Mouse (Mus musculus): ENCODE measurements around the gene Atp5mpl. TPM values are rescaled to one million over a fixed set of nuclear protein-coding genes. Genes with fewer than 3 reads are reported as not detected.

Atp5mpl gene
- polyA plus RNA-seq, 1 experiment from 2014 or later = 694 TPM

GRCm38 (mm10) chr12:111923117-111923516 is 43.7 kb downstream of the Atp5mpl start:
- H3K27me3 ChIP-seq (ENCODE audit: insufficient read depth, low read length) = 0 out of 2 replicates have a peak, but pooled peaks cover 5% of the 10 kb centered on the region
- ATAC-seq (peak; percentile 85), DNase-seq (no peak)
- no peaks in the 10 kb centered on the region for H3K4me1 ChIP-seq (ENCODE audit: insufficient read depth)
- H3K4me3 ChIP-seq (ENCODE audit: low read depth, low read length) = no peak overlapping the region
- no peaks in the 10 kb centered on the region for H3K9me3 ChIP-seq (ENCODE audit: low read length)
- no peak overlapping the region for H3K9ac ChIP-seq (replicated peaks)
- 65% methylated on average over 6 of the region's 6 CpGs for WGBS (ENCODE audit: insufficient replicate concordance)
- H3K27ac ChIP-seq (ENCODE audit: low read depth) = no peak overlapping the region
- no peaks in the 10 kb centered on the region for H3K36me3 ChIP-seq (replicated peaks; ENCODE audit: insufficient read depth, low read length)
- no peak overlapping the region for H3K4me2 ChIP-seq (ENCODE audit: low read depth, low read length)
- TF ChIP-seq EP300 (IDR thresholded peaks at IDR 0.05; ENCODE audit: low read depth) = peak; percentile 66; the same call in 1 of the 2 replicates
- no peak for TF ChIP-seq CTCF (IDR thresholded peaks at IDR 0.05; ENCODE audit: low read depth)

DNA sequence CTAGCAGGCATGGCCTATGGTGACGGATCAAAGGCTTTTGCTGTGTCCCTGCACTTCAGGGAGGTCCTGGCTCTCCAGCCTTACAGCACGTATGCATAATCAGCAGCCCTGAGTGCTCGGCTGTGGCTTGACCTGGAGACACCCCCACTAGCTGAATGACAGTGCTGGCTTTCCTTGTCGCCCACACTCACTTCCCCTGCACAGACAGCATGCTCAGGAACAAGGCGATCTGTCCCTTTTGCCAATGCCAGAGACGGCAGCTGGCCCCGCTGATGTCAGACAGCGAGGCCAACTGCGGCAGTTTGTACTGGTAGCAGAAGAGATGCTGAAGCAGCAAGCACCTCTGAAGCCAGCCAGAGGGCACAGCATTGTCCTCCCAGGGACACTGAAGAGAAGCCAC is 46.7 kb downstream of the Atp5mpl start:
- DNase-seq (no peak), ATAC-seq (peak; percentile 31)
- H3K9me3 ChIP-seq (ENCODE audit: low read length) = no peaks in the 10 kb centered on the region
- no peak overlapping the region for H3K4me2 ChIP-seq (ENCODE audit: low read depth, low read length)
- H3K4me3 ChIP-seq (ENCODE audit: low read depth, low read length) = no peak overlapping the region
- H3K27ac ChIP-seq (ENCODE audit: low read depth) = no peak overlapping the region
- 30% methylated on average over 9 of the region's 9 CpGs for WGBS (ENCODE audit: insufficient replicate concordance)
- no peaks in the 10 kb centered on the region for H3K4me1 ChIP-seq (ENCODE audit: insufficient read depth)
- TF ChIP-seq CTCF (IDR thresholded peaks at IDR 0.05; ENCODE audit: low read depth) (no peak), EP300 (IDR thresholded peaks at IDR 0.05; ENCODE audit: low read depth) (no peak)
- no peak overlapping the region for H3K9ac ChIP-seq (replicated peaks)
- no peaks in the 10 kb centered on the region for H3K36me3 ChIP-seq (replicated peaks; ENCODE audit: insufficient read depth, low read length)
- 0 out of 2 replicates have a peak, but pooled peaks cover 5% of the 10 kb centered on the region for H3K27me3 ChIP-seq (ENCODE audit: insufficient read depth, low read length)

DNA sequence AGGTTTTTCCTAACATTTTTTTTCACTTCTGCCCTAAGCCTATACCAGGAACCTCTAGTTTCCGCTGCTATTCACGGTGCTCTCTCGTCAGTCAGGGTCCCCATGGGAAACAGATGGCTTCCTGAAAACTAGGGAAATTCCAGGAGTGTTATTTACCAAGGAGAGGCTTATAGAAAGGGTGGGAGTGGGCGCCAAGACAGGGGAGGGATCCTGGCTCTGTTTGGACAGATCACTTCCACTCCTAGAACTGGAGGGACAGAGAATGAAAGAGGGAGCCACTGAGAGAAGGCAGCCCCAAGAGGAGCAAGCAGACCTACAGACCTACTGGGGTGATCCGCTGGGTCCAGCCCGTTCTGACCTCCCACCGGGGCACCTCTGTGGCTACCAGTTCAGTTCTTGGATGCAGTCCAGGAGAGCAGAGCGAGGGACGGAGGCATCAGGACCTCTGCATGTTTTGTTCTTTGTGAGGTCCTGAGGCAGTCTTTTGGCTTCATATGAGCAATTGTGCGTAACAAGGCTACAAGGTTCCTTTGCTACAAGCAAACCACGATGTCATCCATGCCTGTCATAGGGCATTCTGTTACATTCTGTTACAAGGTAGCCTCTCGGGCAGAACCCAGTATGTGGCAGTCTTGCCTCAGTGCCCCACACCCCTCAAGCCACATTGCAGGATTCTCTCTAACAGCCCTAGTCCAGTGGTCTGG is 50.1 kb downstream of the Atp5mpl start:
- Histone ChIP-seq H3K4me1 (ENCODE audit: insufficient read depth) (no peaks in the 10 kb centered on the region), H3K27ac (ENCODE audit: low read depth) (no peak overlapping the region), H3K27me3 (ENCODE audit: insufficient read depth, low read length) (0 out of 2 replicates have a peak, but pooled peaks cover 5% of the 10 kb centered on the region), H3K9ac (replicated peaks) (no peak overlapping the region), H3K36me3 (replicated peaks; ENCODE audit: insufficient read depth, low read length) (no peaks in the 10 kb centered on the region), H3K4me3 (ENCODE audit: low read depth, low read length) (no peak overlapping the region), H3K9me3 (ENCODE audit: low read length) (no peaks in the 10 kb centered on the region), H3K4me2 (ENCODE audit: low read depth, low read length) (no peak overlapping the region)
- no peak for ATAC-seq
- 49% methylated on average over 12 of the region's 12 CpGs for WGBS (ENCODE audit: insufficient replicate concordance)
- DNase-seq = no peak
- no peak for TF ChIP-seq CTCF (IDR thresholded peaks at IDR 0.05; ENCODE audit: low read depth)
- TF ChIP-seq EP300 (IDR thresholded peaks at IDR 0.05; ENCODE audit: low read depth) = no peak

DNA sequence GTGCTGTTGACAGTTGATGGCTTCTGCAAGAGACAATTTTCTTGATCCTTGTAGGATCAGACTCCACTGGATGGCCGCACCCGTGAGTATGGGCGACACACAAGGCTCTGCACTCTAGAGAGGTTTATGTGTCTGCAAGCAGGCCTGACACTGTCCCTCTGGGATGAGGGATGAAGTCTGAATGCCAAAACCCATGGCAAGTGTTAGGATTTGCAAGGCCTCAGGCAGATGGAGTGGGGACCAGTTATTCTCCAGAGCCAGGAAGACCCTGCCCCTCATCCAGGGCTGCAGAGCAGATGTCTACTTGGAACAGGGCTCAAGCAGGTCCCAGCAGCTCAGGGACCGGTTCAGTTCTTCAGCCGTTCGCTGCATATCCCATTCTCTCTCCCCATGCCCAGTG is 51.0 kb downstream of the Atp5mpl start:
- no peaks in the 10 kb centered on the region for H3K9me3 ChIP-seq (ENCODE audit: low read length)
- H3K4me1 ChIP-seq (ENCODE audit: insufficient read depth) = no peaks in the 10 kb centered on the region
- 0 out of 2 replicates have a peak, but pooled peaks cover 5% of the 10 kb centered on the region for H3K27me3 ChIP-seq (ENCODE audit: insufficient read depth, low read length)
- H3K9ac ChIP-seq (replicated peaks) = no peak overlapping the region
- no peak for TF ChIP-seq EP300 (IDR thresholded peaks at IDR 0.05; ENCODE audit: low read depth)
- TF ChIP-seq CTCF (IDR thresholded peaks at IDR 0.05; ENCODE audit: low read depth) = no peak
- H3K27ac ChIP-seq (ENCODE audit: low read depth) = no peak overlapping the region
- no peak overlapping the region for H3K4me3 ChIP-seq (ENCODE audit: low read depth, low read length)
- no peak overlapping the region for H3K4me2 ChIP-seq (ENCODE audit: low read depth, low read length)
- no peak for DNase-seq
- no peak for ATAC-seq
- no peaks in the 10 kb centered on the region for H3K36me3 ChIP-seq (replicated peaks; ENCODE audit: insufficient read depth, low read length)
- 73% methylated on average over 6 of the region's 6 CpGs for WGBS (ENCODE audit: insufficient replicate concordance)

DNA sequence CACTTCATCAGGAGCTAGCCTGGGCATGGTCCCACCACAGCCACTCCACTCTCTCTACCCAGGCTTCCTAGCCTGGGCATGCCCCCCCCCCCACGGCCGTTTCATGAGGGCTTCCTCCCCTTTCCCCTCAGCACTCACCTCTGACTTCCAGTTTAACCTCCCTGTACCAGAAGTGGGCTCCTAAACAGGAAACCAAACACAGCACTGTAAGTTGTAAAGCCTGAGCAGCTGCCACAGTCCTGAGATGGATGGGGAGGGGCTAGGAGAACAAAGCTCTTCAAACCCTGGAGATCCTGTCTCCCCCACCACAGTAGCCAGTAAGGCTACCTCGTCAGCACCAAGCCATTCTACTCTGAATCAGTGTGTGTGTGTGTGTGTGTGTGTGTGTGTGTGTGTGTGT is 52.7 kb downstream of the Atp5mpl start:
- 25% methylated on average over 3 of the region's 3 CpGs for WGBS (ENCODE audit: insufficient replicate concordance)
- Histone ChIP-seq H3K9ac (replicated peaks) (no peak overlapping the region), H3K4me3 (ENCODE audit: low read depth, low read length) (no peak overlapping the region), H3K27ac (ENCODE audit: low read depth) (no peak overlapping the region), H3K9me3 (ENCODE audit: low read length) (no peaks in the 10 kb centered on the region), H3K27me3 (ENCODE audit: insufficient read depth, low read length) (0 out of 2 replicates have a peak, but pooled peaks cover 4% of the 10 kb centered on the region), H3K4me2 (ENCODE audit: low read depth, low read length) (no peak overlapping the region), H3K36me3 (replicated peaks; ENCODE audit: insufficient read depth, low read length) (no peaks in the 10 kb centered on the region), H3K4me1 (ENCODE audit: insufficient read depth) (peaks cover 2% of the 10 kb centered on the region)
- no peak for ATAC-seq
- TF ChIP-seq CTCF (IDR thresholded peaks at IDR 0.05; ENCODE audit: low read depth) = no peak
- no peak for TF ChIP-seq EP300 (IDR thresholded peaks at IDR 0.05; ENCODE audit: low read depth)
- DNase-seq = no peak

DNA sequence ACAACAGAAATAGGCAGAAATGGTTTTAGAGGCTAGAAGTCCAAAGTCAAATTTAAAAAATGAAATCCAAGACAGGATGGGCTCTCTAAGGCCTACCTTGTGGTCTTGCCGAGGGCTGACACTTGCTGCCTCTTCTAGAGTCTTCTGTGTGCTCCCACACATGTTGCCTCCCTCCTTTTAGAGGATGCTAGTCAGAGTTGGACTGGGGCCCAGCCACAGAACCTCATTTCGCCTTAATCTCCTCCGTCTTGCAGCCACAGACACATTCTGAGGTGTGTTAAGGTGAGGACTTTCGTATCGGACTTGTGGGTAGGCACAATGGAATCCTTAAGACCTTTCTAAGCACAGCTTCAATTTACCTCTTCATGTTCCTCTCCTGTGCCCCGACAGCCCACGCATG is 54.0 kb downstream of the Atp5mpl start:
- Histone ChIP-seq H3K36me3 (replicated peaks; ENCODE audit: insufficient read depth, low read length) (no peaks in the 10 kb centered on the region), H3K4me3 (ENCODE audit: low read depth, low read length) (no peak overlapping the region), H3K9ac (replicated peaks) (no peak overlapping the region), H3K4me1 (ENCODE audit: insufficient read depth) (peaks cover 11% of the 10 kb centered on the region), H3K27ac (ENCODE audit: low read depth) (no peak overlapping the region), H3K27me3 (ENCODE audit: insufficient read depth, low read length) (no peaks in the 10 kb centered on the region), H3K4me2 (ENCODE audit: low read depth, low read length) (no peak overlapping the region), H3K9me3 (ENCODE audit: low read length) (no peaks in the 10 kb centered on the region)
- no peak for TF ChIP-seq EP300 (IDR thresholded peaks at IDR 0.05; ENCODE audit: low read depth)
- no peak for TF ChIP-seq CTCF (IDR thresholded peaks at IDR 0.05; ENCODE audit: low read depth)
- WGBS (ENCODE audit: insufficient replicate concordance) = 85% methylated on average over 7 of the region's 7 CpGs
- ATAC-seq (no peak), DNase-seq (no peak)
